Mouse (Mus musculus): ENCODE results near the gene Notch1.

DNA sequence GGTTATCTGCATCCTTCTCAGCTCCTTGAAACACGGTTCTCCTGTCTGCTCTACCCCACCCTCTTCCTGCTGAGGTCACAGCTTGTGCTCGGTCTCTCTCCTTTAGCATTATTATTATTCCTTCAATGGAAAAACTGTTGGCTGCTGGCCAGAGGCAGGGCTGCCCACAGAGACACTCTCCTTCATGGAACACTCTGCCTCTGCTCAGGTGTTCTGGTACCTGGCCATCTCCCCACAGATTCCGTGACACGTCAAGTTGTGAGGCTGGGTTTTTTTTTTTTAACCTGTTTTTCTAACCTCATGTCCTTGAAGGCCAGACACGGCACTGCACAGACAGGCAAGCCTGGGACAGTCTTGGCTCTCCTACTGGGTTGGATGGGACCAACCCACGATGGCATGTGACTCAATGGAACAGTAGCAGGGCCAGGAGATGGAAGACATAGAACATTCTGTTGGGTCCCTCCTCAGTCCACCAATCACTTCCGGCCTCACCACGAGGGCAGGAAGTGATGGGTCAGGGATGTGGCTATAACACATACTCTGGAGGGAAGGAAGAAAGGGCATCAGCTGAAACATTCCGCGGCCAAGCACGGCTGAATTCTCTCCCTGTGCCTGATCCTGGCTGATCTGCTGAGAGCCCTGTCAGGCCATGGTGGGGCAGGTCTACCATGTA, 18.5 kb downstream of the Notch1 start:
- TF ChIP-seq POLR2A (IDR thresholded peaks at IDR 0.05; ENCODE audit: extremely low read depth, insufficient read depth, low read length), result no peak
- TF ChIP-seq CTCF (IDR thresholded peaks at IDR 0.05; ENCODE audit: low read depth, low read length), result no peak
